Mouse (Mus musculus) spleen, adult 2 months (tissue): ENCODE data around the gene Coa4.

Experiments used
- CTCF ChIP-seq: fragments of 200-500 bp; IDR thresholded peaks from 2 replicates; pipeline ENCODE4 v1.5.1; 2011; ENCODE audit warnings: mild to moderate bottlenecking, inconsistent platforms; ENCODE audit not compliant: insufficient read depth, insufficient read length, insufficient replicate concordance; ENCODE audit errors: extremely low read depth
- POLR2A ChIP-seq: fragments of 200-500 bp; IDR thresholded peaks from 2 replicates; pipeline ENCODE4 v1.6.1; 2011; ENCODE audit warnings: low read depth, low read length, inconsistent platforms

GRCm38 (mm10) chr7:100536804-100537518 is at the start of gene Coa4:
- TF ChIP-seq POLR2A (peak; percentile 7), CTCF (no peak)
